Mouse (Mus musculus) lung, embryonic 14.5 days (tissue): ENCODE measurements at regions not wholly inside any gene's neighbourhood (a gene's known extent, or its start where the extent isn't known, plus 50 kb on each side); places are given as distances from the start of the nearest gene placed in this dataset.

ENCODE experiments used
- ATAC-seq: fragments of 200-750 bp; cut with Nextera tagmentation; 2 replicates; pipeline ENCODE4 v1.8.0; 2017; ENCODE audit warnings: mild to moderate bottlenecking, moderate TSS enrichment, moderate library complexity; ENCODE audit not compliant: insufficient read depth
- DNase-seq: peaks from one replicate; pipeline ENCODE4 v3.0.0-alpha.2; 2015
- H3K27ac ChIP-seq: fragments of 300-500 bp; sonication (generic); 2 replicates; pipeline ENCODE4 v1.5.1; 2014; ENCODE audit warnings: low read depth, mild to moderate bottlenecking, moderate library complexity
- H3K27me3 ChIP-seq: fragments of 300-500 bp; sonication (generic); 2 replicates; pipeline ENCODE4 v1.6.1; 2014; ENCODE audit warnings: low read length, control low read depth; ENCODE audit not compliant: insufficient read depth
- H3K36me3 ChIP-seq: fragments of 300-500 bp; sonication (generic); 2 replicates; pipeline ENCODE4 v1.6.1; 2014; ENCODE audit warnings: control low read depth; ENCODE audit not compliant: insufficient read depth
- H3K4me1 ChIP-seq: fragments of 300-500 bp; sonication (generic); 2 replicates; pipeline ENCODE4 v1.6.1; 2014; ENCODE audit warnings: antibody characterized with exemption, control low read depth; ENCODE audit not compliant: insufficient read depth
- H3K4me2 ChIP-seq: fragments of 300-500 bp; sonication (generic); 2 replicates; pipeline ENCODE4 v1.6.1; 2014; ENCODE audit warnings: mild to moderate bottlenecking
- H3K4me3 ChIP-seq: fragments of 300-500 bp; sonication (generic); 2 replicates; pipeline ENCODE4 v1.5.1; 2014; ENCODE audit warnings: low read depth, low read length
- H3K9ac ChIP-seq: fragments of 300-500 bp; sonication (generic); 2 replicates; pipeline ENCODE4 v1.6.1; 2014
- H3K9me3 ChIP-seq: fragments of 300-500 bp; sonication (generic); 2 replicates; pipeline ENCODE4 v1.6.1; 2016; ENCODE audit warnings: low read depth, low read length, control low read depth
- CTCF ChIP-seq: IDR thresholded peaks from 2 replicates; pipeline ENCODE4 v1.5.1; 2016; ENCODE audit warnings: antibody characterized with exemption, low read depth
- WGBS: fragments of 180-500 bp; shearing (Covaris S2); extraction: QIAGEN DNeasy Blood & Tissue Kit; methylation state at CpG from one replicate; pipeline ENCODE4 v1.1.7; 2014; 5-methylcytosine and 5-hydroxymethylcytosine counted together

DNA sequence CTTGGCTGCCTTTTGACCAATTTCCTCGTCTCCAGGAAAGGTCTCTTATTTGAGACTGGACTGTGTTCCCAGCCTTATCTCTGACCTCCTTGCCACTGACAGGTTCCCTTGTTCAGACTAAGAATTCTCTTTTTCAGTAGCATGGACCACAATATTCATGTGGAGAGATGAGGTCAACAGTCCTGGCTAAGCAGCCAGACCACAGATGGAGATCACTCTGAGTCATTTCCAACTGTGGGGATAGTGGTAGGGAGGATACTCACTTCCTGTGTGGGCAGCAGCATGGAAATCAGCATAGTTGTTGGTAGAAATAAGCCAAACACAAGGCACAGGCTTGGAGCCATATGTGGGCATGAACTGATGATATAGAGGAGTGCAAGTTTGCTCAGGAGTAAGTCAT is 52.9 kb upstream of the Slc24a5 start:
- no peak overlapping the region for H3K4me3 ChIP-seq
- no peaks in the 10 kb centered on the region for H3K36me3 ChIP-seq
- no peak overlapping the region for H3K4me2 ChIP-seq
- WGBS, result 55% methylated on average over 1 of the region's 1 CpGs
- no peak overlapping the region for H3K9ac ChIP-seq
- H3K9me3 ChIP-seq, result no peaks in the 10 kb centered on the region
- no peak for ATAC-seq
- TF ChIP-seq CTCF, result no peak
- no peaks in the 10 kb centered on the region for H3K4me1 ChIP-seq
- no peak for DNase-seq
- no peak overlapping the region for H3K27ac ChIP-seq
- no peaks in the 10 kb centered on the region for H3K27me3 ChIP-seq

GRCm38 (mm10) chr2:125016946-125017345 is 51.0 kb upstream of the Slc24a5 start:
- Histone ChIP-seq H3K36me3 (no peaks in the 10 kb centered on the region), H3K9ac (no peak overlapping the region), H3K9me3 (no peaks in the 10 kb centered on the region), H3K27ac (no peak overlapping the region), H3K4me3 (no peak overlapping the region), H3K4me1 (no peaks in the 10 kb centered on the region), H3K27me3 (no peaks in the 10 kb centered on the region), H3K4me2 (no peak overlapping the region)
- TF ChIP-seq CTCF, result no peak
- DNase-seq (no peak), ATAC-seq (no peak)
- WGBS, result 79% methylated on average over 1 of the region's 1 CpGs
